Mouse (Mus musculus) mouse trophoblast stem cell (cell line): ENCODE results near the gene Bcl10.
"Not testable (repeated sequence)": the region's sequence is repeated elsewhere in the genome, so short reads cannot be mapped to it uniquely, and the experiment has no call there.

Source experiments
- in situ Hi-C, 2 experiments: fragments of 300-500 bp; cut with MseI, MboI; formaldehyde crosslinking; loops; 2 replicates in 1 of 2; 3 replicates in 1 of 2; pipeline ENCODE4 v1.15.1; 2025

Bcl10 gene

GRCm38 (mm10) chr3:145947539-145948204 is 25.1 kb downstream of the Bcl10 start:
- in situ Hi-C loops = loop anchor here in 1 of 2 experiments (5.0 kb wide), 1 partner anchor 230 kb away; no protein-coding TSS in a partner anchor

GRCm38 (mm10) chr3:145950034-145950814 is 27.6 kb downstream of the Bcl10 start:
- in situ Hi-C loops = loop anchor here in 1 of 2 experiments (10.0 kb wide), 1 partner anchor 225 kb away; no protein-coding TSS in a partner anchor

- in situ Hi-C loops = loop anchor here in 1 of 2 experiments (10.0 kb wide), 1 partner anchor 224 kb away; no protein-coding TSS in a partner anchor
Measured at GRCm38 (mm10) chr3:145950815-145951130, 28.2 kb downstream of the Bcl10 start.

GRCm38 (mm10) chr3:145951287-145952165 is 28.9 kb downstream of the Bcl10 start:
- in situ Hi-C loops = loop anchor here in 1 of 2 experiments (10.0 kb wide), 1 partner anchor 223 kb away; no protein-coding TSS in a partner anchor

GRCm38 (mm10) chr3:145952945-145953344 is 30.3 kb downstream of the Bcl10 start:
- in situ Hi-C loops = loop anchor here in 1 of 2 experiments (10.0 kb wide), 1 partner anchor 222 kb away; no protein-coding TSS in a partner anchor

- in situ Hi-C loops = loop anchor here in 1 of 2 experiments (10.0 kb wide), 1 partner anchor 221 kb away; no protein-coding TSS in a partner anchor
Measured at GRCm38 (mm10) chr3:145953411-145953810, 30.8 kb downstream of the Bcl10 start.

- in situ Hi-C loops = loop anchor here in 1 of 2 experiments (10.0 kb wide), 1 partner anchor 215 kb away; no protein-coding TSS in a partner anchor
Measured at GRCm38 (mm10) chr3:145959824-145960223, 37.2 kb downstream of the Bcl10 start.

GRCm38 (mm10) chr3:145962411-145962810 is 39.8 kb downstream of the Bcl10 start:
- in situ Hi-C loops = no loop called here

- in situ Hi-C loops = no loop called here
Measured at GRCm38 (mm10) chr3:145963101-145964017, 40.8 kb downstream of the Bcl10 start.

- in situ Hi-C loops = no loop called here
Measured at GRCm38 (mm10) chr3:145964018-145964387, 41.4 kb downstream of the Bcl10 start.

GRCm38 (mm10) chr3:145964473-145964872 is 41.9 kb downstream of the Bcl10 start:
- in situ Hi-C loops = no loop called here

- in situ Hi-C loops = not testable (repeated sequence)
Measured at GRCm38 (mm10) chr3:145965583-145965982, 43.0 kb downstream of the Bcl10 start.

GRCm38 (mm10) chr3:145966806-145967205 is 44.2 kb downstream of the Bcl10 start:
- in situ Hi-C loops = no loop called here

- in situ Hi-C loops = no loop called here
Measured at GRCm38 (mm10) chr3:145969031-145969501, 46.5 kb downstream of the Bcl10 start.

GRCm38 (mm10) chr3:145971501-145971900 is 48.9 kb downstream of the Bcl10 start:
- in situ Hi-C loops = no loop called here

GRCm38 (mm10) chr3:145974986-145975385 is 52.4 kb downstream of the Bcl10 start:
- in situ Hi-C loops = no loop called here
